Mouse (Mus musculus): ENCODE data around the gene Itm2b.

The Itm2b gene

GRCm38 (mm10) chr14:73398367-73398996 is 13.4 kb upstream of the Itm2b start:
- CTCF ChIA-PET = interaction anchor here (1.0 kb wide), 1 partner anchor 70 kb away, joined by 5 read pairs; no protein-coding TSS in a partner anchor

DNA sequence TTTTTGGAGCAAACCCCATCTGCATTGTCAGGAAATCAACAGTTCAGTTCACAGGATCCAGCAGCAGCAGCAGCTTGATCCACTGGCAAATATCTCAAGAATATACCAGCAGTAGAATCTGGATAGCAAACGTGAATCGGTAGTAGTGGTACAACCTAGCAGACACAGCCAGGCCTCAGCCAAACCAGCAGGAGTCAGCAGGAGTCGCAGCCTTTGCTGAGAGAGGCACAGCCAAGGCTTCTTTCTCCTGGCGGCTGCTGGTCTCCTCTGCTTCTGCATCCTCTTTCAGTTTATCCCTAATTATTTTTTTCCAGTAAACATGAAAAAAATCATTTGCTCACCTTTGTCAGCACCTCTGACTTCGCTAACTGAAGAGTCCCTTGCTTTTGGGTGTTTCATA is 10.7 kb upstream of the Itm2b start:
- CTCF ChIA-PET = interaction anchor here (0.6 kb wide), 1 partner anchor 20 kb away, joined by 3 read pairs; no protein-coding TSS in a partner anchor

- CTCF ChIA-PET = no interaction called here
These were observed 9.3 kb upstream of the Itm2b start for GRCm38 (mm10) chr14:73394263-73395006.

- CTCF ChIA-PET = interaction anchor here (0.7 kb wide), 1 partner anchor 44 kb away, joined by 3 read pairs; no protein-coding TSS in a partner anchor
These were observed 6.4 kb upstream of the Itm2b start for GRCm38 (mm10) chr14:73391457-73391856.

DNA sequence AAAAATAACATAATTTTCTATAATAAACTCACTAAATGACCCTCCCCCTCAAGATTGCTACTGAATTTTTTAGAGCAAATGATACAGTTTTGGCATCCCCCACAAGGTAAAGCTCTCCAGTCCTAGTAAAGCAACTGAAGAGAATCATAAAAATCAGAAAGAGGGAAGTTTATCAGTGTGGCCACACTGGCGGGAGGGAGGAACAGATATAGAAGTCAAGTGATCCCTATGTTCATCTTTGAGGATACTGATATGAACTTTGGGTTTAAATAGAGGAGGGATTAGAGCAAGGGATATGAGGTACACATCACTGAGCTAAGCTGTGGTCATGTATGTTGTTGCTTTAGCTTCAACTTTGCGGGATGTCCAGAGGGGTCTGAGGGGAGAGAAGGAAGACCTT is 5.1 kb upstream of the Itm2b start:
- CTCF ChIA-PET = no interaction called here

DNA sequence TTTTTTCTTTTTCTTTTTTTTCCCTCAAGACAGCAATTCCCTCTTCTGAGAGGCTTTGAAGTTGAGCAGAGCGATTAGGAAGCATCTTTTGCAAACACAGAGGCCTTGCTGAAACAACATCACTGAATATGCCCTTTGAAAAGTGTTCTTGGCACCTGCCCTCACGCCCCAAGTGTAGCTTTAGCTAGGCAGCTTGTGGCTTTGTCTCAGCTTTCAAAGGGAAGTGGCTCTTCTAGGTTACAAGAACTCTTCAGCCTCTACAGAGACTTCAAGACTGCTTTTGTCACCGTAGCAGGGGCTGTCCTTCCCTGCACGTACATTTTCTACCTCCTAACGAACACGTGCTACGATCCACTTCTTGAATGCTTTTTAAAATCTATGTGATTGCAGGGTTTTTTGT is 4.0 kb upstream of the Itm2b start:
- CTCF ChIA-PET = no interaction called here

DNA sequence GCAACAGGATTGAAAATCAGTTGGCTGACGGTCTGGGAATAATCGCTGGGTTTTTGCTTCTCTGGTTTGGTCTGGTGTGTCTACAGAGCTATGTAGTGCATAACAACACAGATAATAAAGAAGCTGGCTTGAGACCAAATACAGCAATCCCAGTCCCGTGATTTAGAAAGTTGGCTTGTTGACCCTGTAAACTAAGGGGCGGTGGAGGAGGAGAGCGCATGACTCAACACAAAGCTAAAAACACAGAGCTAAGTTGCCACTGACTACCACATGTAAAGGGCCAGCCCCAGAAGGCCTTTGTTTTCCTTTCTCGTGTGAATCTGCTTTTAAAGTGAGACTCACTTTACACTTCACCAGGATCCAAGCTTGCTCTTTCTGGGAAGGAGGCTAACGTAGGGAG is 3.5 kb upstream of the Itm2b start:
- CTCF ChIA-PET = no interaction called here

DNA sequence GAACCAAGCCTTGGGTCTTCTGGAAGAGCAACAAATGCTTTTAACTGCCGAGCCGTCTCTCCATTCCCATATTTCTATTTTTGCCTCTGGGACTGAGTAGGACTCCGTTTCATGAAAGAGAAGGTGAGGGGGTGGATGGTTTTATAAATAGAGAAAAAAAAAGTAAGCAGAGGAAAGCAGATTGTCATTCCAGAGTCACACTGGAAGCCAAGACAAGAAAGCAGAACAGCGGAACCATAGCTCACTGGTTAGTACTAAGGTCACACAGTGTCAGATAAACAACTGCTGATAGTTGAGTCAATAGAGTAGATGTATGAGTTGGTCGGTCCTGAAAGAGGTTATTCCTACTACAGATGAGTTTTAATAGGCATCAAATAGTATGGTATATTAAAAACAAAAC is 1.4 kb upstream of the Itm2b start:
- CTCF ChIA-PET = interaction anchor here (0.6 kb wide), 1 partner anchor 55 kb away, joined by 3 read pairs; no protein-coding TSS in a partner anchor

GRCm38 (mm10) chr14:73385720-73386374 is 758 bp upstream of the Itm2b start:
- CTCF ChIA-PET = interaction anchor here (0.5 to 0.8 kb wide), 3 partner anchors 56 to 279 kb away, joined by 3 to 4 read pairs (median 3); no protein-coding TSS in a partner anchor

DNA sequence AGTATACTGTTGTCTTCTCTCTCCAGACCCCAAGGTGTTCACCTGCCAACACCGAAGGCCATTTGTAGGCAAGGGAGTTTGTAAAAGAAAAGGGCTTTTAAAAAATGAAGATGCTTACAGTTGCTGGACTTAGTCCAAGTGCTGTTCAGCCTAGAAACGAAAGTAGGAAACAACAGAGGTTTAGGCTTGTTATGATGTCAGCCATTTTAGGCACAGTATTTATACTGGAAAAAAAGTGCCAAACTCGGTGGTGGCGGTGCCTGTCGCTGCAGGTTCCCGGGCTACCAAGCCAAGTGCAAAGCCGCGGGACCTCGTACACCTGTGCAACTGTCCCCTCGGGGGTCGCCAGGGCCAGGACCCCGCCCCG is 560 bp downstream of the Itm2b start:
- CTCF ChIA-PET = no interaction called here

- CTCF ChIA-PET = no interaction called here
These were observed 1.3 kb downstream of the Itm2b start for GRCm38 (mm10) chr14:73383746-73384145.

- CTCF ChIA-PET = no interaction called here
These were observed 2.4 kb downstream of the Itm2b start for GRCm38 (mm10) chr14:73382699-73383098.

GRCm38 (mm10) chr14:73381559-73381958 is 3.5 kb downstream of the Itm2b start:
- CTCF ChIA-PET = no interaction called here

GRCm38 (mm10) chr14:73377804-73378203 is 7.3 kb downstream of the Itm2b start:
- CTCF ChIA-PET = no interaction called here

GRCm38 (mm10) chr14:73376920-73377319 is 8.2 kb downstream of the Itm2b start:
- CTCF ChIA-PET = no interaction called here

DNA sequence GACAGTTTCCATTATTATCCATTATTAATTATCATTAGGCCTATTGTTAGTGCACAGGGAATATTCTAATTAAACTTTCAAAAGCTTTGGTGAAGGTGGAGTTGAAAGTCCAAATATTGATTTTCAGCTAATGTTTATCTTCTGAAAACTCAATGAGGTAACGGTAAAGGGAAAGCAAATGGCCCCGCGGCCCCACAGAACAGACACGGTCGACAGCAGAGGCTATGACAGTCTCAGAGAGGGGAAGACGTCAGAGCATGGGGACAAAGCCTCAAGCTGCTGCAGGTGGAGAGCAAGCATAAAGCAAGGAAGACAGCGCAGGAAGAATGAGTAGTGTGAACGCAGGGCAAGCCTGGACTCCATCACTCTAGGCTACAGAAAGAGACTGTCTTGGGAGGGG is 9.2 kb downstream of the Itm2b start:
- CTCF ChIA-PET = no interaction called here

GRCm38 (mm10) chr14:73375445-73375844 is 9.6 kb downstream of the Itm2b start:
- CTCF ChIA-PET = no interaction called here

DNA sequence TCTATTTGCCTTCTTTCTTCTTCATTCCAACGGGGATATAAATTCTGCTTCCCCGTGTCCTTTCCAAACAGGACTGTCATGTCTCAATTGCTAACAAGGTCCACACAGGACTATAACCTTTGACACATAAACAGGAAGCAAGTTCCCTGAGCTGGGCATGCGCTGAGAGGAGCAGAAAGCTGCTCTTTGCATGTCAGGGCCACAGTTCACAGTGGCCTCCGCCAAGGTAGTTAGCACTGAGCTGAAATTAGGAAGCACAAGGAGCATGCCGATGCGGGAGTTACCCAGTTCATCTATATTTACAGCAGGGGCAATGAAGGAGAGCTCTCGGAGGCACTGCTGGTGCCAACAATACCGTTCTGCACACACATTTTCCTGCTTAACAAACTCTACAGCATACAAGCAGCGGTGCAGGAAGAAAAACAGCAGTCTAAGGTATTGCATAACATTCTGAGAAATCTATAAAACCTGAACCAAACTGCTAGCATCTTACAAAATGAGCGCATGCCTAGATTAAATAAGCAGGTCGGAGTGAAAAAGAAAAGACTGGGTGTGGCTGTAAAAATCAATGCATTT is 10.7 kb downstream of the Itm2b start:
- CTCF ChIA-PET = interaction anchor here (0.6 to 0.7 kb wide), 2 partner anchors 211 to 1350 kb away, joined by 3 read pairs; no protein-coding TSS in a partner anchor

- CTCF ChIA-PET = no interaction called here
These were observed 11.5 kb downstream of the Itm2b start for GRCm38 (mm10) chr14:73373606-73374005.

DNA sequence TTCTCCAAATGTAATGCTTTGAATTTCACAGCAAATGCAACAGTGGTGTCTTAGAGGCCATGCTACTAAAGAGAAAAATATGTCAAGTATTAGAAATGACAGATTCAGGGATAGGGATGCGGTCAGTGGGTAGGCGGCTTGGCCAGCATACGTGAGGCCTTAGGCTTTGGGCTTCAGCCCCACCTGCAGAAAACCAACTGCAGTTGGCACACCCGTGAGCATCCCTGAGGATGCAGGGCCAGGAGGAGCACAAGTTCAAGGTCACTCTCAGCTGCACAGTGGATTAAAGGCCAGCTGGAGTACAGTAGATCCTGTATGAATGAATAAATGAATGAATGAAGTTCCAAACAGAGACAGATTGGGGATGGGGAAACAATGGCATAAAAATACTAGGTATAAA is 12.1 kb downstream of the Itm2b start:
- CTCF ChIA-PET = no interaction called here

DNA sequence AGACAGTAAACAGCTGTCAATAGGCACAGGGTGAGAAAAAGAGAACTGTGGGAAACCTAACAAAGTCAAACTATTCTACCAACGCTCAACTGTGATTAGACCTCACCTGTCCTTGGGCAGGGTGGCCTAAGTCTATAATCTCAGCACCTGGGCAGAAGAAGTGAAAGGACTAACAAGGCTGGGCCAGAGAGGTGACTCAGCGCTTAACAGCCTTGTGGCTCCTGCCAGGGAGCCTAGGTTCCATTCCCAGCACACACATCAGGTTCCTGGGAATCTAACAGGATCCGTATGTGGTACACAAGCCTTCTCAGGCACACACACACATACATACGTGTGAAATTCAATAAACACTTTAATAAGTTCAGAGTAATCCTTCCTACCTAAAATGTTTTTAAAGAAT is 13.5 kb downstream of the Itm2b start:
- CTCF ChIA-PET = no interaction called here

DNA sequence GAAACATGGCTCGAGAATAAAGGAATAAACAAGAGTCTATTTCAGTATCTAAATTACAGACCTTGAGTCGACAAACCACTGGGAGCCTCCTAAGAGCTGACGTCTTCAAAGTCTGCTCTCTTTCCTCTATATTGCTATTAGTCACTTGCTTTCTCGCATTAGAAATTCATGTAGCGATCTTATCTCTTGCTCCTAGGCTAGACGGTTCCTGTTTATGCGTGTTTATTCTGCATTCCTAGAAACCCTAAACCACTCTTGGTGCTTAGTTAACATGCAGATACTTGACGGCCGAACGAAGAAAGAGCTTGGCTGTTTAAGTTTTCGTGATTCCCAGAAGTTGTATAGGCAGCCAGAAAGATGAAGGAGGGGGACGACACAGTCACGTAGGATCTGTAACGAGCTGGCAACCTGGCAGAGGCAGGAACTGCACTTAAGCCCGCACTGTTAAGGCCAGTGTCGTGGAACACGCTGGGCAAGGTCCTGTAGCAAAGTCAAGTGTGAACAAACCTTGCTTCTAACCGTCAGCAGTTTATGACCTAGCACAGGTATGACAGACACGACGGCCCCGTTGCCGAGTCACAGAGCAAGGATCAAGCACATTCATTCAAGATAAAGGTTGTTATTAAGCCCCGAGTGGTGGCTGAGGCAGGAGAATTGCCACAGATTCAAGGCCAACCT is 14.3 kb downstream of the Itm2b start:
- CTCF ChIA-PET = no interaction called here
